Mouse (Mus musculus): ENCODE data around the gene Rpia.

GRCm38 (mm10) chr6:70790034-70790650, 1.9 kb downstream of the Rpia start:
- TF ChIP-seq TAL1 (conservative IDR thresholded peaks at IDR 0.05; ENCODE audit: low read depth, low read length), result no peak
- no peak for TF ChIP-seq CTCF (IDR thresholded peaks at IDR 0.05; ENCODE audit: low read depth, low read length)
